Mouse (Mus musculus): ENCODE data around the gene Pcbp3.

DNA sequence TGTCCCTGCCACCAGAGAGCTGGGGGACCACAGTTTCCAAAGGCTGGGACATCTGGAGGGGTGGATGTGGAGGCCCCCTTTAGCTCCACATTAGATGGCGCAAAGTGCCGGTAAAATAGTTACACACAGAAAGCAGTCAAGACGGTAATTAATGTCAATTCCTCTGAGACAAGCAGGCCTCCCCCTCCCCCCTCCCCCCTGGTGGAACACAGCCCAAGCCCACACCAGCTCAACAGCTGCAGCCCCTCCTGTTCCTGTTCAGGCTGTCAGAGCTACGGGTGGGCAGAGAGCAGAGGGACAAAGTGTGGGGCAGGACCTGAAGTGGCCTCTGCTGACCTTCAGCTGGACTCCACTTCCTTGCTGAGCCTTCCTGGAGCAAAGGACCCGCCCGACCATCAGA is 2.7 kb upstream of the Pcbp3 start:
- TF ChIP-seq CTCF (IDR thresholded peaks at IDR 0.05; ENCODE audit: low read depth), result no peak
- no peak for TF ChIP-seq EP300 (optimal IDR thresholded peaks at IDR 0.05)

Data from stomach, postnatal 0 days (tissue).